Mouse (Mus musculus) 416B (cell line): Measurements from ENCODE around the gene Aph1c.
A peak's percentile ranks its signal among the peaks of the same experiment; 100 is the strongest.
"Not testable (repeated sequence)": the region's sequence is repeated elsewhere in the genome, so short reads cannot be mapped to it uniquely, and the experiment has no call there.

Source experiments
- DNase-seq: peaks from one replicate; pipeline ENCODE4 v3.0.0; 2011; ENCODE audit warnings: low read depth

The Aph1c gene

GRCm38 (mm10) chr9:66834318-66835096, at the start of gene Aph1c:
Gene Aph1c (minus strand): TSS chr9:66834726.
- DNase-seq = peak; percentile 91

- peak; percentile 69 for DNase-seq
Measured at GRCm38 (mm10) chr9:66883500-66883899, 49.0 kb upstream of the Aph1c start.

GRCm38 (mm10) chr9:66882406-66882821, 47.9 kb upstream of the Aph1c start:
- peak; percentile 78 for DNase-seq

- peak; percentile 65 for DNase-seq
Measured at GRCm38 (mm10) chr9:66881858-66882257, 47.3 kb upstream of the Aph1c start.

GRCm38 (mm10) chr9:66880752-66881151, 46.2 kb upstream of the Aph1c start:
- DNase-seq = no peak

GRCm38 (mm10) chr9:66879486-66879885, 45.0 kb upstream of the Aph1c start:
- DNase-seq = peak; percentile 31

- no peak for DNase-seq
Measured at GRCm38 (mm10) chr9:66878899-66879298, 44.4 kb upstream of the Aph1c start.

GRCm38 (mm10) chr9:66876577-66876976, 42.1 kb upstream of the Aph1c start:
- DNase-seq = peak; percentile 91

GRCm38 (mm10) chr9:66874297-66874696, 39.8 kb upstream of the Aph1c start:
- DNase-seq = no peak

GRCm38 (mm10) chr9:66873531-66873930, 39.0 kb upstream of the Aph1c start:
- DNase-seq = peak; percentile 57

- not testable (repeated sequence) for DNase-seq
Measured at GRCm38 (mm10) chr9:66873009-66873408, 38.5 kb upstream of the Aph1c start.

- no peak for DNase-seq
Measured at GRCm38 (mm10) chr9:66872015-66872727, 37.6 kb upstream of the Aph1c start.

- no peak for DNase-seq
Measured at GRCm38 (mm10) chr9:66864708-66865107, 30.2 kb upstream of the Aph1c start.

- no peak for DNase-seq
Measured at GRCm38 (mm10) chr9:66863456-66863855, 28.9 kb upstream of the Aph1c start.

- DNase-seq = no peak
Measured at GRCm38 (mm10) chr9:66862202-66862601, 27.7 kb upstream of the Aph1c start.

GRCm38 (mm10) chr9:66861104-66861767, 26.7 kb upstream of the Aph1c start:
- DNase-seq = no peak

GRCm38 (mm10) chr9:66859523-66859922, 25.0 kb upstream of the Aph1c start:
- no peak for DNase-seq

GRCm38 (mm10) chr9:66855865-66856264, 21.3 kb upstream of the Aph1c start:
- DNase-seq = no peak

GRCm38 (mm10) chr9:66852592-66852991, 18.1 kb upstream of the Aph1c start:
- no peak for DNase-seq

GRCm38 (mm10) chr9:66850966-66851365, 16.4 kb upstream of the Aph1c start:
- no peak for DNase-seq

GRCm38 (mm10) chr9:66846822-66847221, 12.3 kb upstream of the Aph1c start:
- DNase-seq = no peak

GRCm38 (mm10) chr9:66835097-66835480, 563 bp upstream of the Aph1c start:
- no peak for DNase-seq

- no peak for DNase-seq
Measured at GRCm38 (mm10) chr9:66833851-66834250, 675 bp downstream of the Aph1c start.
